Mouse (Mus musculus) thymus, postnatal 4 days (tissue): ENCODE results near the gene Gm10570.

Experiments used
- DNase-seq: peaks from one replicate; pipeline ENCODE4 v3.0.0; 2021

Gm10570 gene

DNA sequence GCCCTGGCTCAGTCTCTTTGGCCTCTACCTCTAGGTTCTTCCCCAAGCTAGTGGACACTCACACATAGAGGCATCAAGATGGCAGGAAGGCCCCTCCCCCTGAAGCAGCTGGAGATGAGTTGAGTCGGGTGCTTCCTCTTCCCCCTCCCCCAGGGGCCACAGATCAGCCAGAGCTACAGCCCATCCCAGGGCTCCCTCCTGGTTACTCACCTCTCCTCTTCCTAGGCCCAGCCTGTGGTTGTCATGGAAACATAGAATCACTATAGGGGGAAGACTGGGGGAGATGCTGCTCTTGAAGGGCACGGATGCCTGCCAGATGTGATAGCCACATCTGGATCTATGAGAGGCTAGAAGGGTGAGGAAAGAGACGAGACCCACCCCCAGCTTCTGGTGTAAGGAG, 3.7 kb downstream of the Gm10570 start:
- no peak for DNase-seq

- DNase-seq = no peak
Measured at GRCm38 (mm10) chr4:130302285-130302870, 6.1 kb downstream of the Gm10570 start.

DNA sequence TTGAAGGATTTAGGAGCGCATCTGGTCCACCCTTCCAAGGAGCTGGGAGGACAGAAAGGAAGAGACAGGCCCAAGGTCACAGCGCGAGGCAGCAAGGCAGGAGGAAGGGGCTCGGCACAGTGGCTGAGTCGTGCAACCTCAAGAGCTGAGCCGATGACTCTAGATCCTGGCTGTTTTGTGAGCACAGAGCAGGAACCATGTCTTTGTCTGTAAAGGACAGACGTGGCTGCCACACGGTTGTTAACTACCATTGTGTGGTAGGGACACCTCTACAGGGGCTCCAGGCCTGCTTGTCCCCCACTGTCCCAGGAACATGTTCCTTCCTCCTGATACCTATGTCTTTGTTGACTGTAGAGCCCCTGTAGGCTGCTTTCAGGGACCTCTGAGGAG, 8.8 kb downstream of the Gm10570 start:
- no peak for DNase-seq

GRCm38 (mm10) chr4:130298877-130299628, 9.4 kb downstream of the Gm10570 start:
- no peak for DNase-seq

- DNase-seq = no peak
Measured at GRCm38 (mm10) chr4:130297123-130297529, 11.3 kb downstream of the Gm10570 start.

DNA sequence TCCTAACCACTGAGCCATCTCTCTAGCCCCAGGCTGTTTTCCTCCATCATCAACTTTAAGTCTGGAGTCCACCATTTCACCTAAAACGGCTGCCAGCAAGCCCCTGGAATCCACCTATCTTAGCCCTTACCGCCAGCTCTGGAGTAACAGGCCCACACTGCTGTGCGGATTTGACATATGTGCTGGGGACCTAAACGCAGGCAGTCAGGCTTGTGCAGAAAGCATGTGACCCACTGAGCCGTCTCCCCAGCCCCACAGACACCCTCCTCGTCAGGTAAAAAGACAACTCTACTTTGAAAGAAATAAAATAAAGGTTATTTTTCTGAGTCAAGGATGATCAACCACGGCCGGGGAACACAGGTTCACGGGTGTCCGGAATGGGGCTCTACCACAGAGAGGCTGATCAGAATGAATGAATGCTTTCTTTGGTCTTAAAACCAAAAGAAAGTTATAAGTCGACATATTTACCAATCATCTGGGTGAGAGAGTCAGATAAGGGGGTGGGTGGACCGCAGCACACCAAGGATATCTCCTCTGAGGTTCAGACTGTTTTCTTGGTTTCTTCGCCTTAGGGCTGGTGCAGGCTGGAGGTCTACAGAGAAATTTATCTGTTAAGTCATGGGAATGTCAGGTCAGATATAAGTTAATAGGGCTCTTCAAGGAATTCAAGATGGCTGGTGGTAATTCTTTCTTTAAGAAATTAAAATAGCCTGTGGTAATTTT, 12.1 kb downstream of the Gm10570 start:
- DNase-seq = no peak

- no peak for DNase-seq
Measured at GRCm38 (mm10) chr4:130295047-130295745, 13.3 kb downstream of the Gm10570 start.

DNA sequence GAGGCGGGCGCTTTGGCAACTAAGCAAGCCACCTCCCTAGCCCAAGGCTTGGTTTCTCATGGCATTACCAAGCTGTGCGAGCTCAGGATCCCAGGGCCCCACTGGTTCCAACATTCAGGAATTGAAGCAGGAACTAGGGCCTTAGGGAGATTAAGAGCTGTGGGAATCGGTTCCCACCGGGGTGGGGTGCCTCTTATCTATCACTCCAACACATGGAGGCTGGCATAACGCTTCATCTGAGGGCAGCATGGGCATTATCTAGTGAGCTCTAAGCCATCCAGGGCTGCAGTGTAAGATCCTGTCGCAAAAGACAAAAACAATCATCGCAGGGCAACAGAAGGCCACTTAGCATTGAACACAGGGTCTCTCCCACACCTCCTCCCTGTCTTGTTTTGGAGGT, 14.0 kb downstream of the Gm10570 start:
- DNase-seq = no peak

DNA sequence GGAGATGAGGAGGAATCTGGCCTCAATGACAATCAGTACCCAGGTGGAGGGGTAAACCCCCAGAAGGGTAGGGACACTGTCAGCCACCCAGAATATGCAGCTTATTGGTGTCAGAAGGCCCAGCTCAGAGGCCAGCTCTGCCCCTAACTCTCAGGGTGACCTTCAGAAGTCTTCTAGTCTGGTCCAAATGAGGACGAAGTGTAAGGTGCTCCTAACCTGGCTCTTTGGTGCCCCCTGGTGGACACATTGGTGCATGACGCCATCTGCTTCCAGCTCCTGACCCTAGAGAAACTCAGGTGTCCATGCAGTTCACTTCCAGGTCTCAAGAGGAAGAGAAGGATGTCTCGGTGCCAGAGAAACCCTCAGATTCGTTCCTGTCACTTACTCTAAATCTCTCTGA, 16.2 kb downstream of the Gm10570 start:
- DNase-seq = peak; percentile 83

- DNase-seq = no peak
Measured at GRCm38 (mm10) chr4:130289824-130290223, 18.6 kb downstream of the Gm10570 start.

DNA sequence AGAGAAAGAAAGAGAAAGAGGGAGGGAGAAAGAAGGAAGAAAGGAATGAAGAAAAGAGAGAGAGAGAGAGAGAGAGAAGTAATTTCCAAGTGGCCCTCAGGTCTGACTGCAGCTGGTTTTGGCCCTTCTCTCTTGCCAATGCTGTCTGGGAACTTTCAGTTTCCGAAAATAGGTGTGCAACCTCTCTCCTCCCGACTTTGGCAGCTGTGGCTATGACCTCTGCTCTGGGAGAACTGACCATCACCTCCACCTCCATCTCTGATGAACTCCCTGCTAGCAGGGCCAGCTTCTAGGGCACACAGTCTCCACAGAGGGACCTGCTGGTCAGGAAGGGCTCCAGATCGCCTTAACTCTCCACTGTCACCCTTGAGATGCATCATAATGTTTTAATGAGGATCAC, 21.9 kb downstream of the Gm10570 start:
- no peak for DNase-seq

GRCm38 (mm10) chr4:130283826-130284225, 24.6 kb downstream of the Gm10570 start:
- DNase-seq = no peak

- no peak for DNase-seq
Measured at GRCm38 (mm10) chr4:130282856-130283255, 25.6 kb downstream of the Gm10570 start.

DNA sequence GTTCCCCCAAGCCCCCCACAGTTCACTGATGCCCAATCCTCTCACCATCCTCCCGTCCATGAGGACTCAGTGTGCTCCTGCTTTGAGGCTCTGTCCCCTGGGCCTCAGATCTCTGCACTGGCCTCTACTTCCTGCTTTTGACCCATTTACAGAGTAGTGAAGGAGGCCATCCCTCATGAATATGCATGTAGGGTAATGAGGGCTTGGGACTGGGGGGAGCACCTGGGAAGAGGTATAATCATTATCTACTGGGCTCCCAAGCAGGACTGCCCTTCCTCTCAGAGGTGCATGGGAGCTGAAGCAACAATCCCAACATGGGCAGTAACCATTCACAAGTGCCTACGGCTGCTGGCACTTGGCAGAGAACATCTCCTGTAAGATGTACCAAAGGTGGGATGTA, 29.4 kb downstream of the Gm10570 start, which contains the start of gene Serinc2:
TSS of gene Serinc2 (minus strand) at position 101 of the 400 bp plus-strand sequence.
- DNase-seq = no peak

- no peak for DNase-seq
Measured at GRCm38 (mm10) chr4:130276573-130277176, 31.8 kb downstream of the Gm10570 start.

GRCm38 (mm10) chr4:130275823-130276105, 32.7 kb downstream of the Gm10570 start:
- no peak for DNase-seq

- DNase-seq = peak; percentile 16
Measured at GRCm38 (mm10) chr4:130275016-130275822, 33.3 kb downstream of the Gm10570 start.

DNA sequence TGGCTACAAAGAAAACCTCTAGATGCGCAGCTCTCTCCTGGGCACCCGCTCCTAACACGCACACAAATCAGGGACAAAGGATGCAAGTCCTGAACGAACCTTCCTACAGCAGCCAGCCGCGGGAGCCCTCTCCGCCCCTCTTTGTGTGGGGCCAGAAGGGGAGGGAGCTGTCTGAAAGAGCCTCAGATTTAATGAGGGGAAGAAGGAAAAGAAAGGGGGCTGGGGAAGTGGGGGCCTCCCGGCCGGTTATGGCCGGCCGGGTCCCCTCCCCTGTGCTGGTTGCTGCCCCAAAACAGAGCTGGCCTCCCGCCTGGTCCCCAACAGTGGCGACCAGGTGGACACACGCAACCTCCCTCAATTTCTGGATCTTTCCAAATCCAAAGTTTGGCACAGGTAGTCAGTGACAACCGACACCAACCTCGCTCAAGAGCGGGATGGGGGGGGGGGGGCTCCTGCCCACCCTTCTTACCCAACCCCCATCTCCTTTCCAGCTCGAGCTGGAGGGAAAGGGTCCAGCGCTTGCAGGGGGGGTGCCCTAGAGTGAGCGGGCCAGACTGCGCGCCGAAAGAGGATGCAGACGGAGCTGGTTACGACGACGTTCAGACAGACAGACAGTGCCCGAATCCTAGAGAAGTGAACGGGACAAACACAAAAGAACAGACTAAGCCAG, 34.0 kb downstream of the Gm10570 start:
- DNase-seq = no peak

DNA sequence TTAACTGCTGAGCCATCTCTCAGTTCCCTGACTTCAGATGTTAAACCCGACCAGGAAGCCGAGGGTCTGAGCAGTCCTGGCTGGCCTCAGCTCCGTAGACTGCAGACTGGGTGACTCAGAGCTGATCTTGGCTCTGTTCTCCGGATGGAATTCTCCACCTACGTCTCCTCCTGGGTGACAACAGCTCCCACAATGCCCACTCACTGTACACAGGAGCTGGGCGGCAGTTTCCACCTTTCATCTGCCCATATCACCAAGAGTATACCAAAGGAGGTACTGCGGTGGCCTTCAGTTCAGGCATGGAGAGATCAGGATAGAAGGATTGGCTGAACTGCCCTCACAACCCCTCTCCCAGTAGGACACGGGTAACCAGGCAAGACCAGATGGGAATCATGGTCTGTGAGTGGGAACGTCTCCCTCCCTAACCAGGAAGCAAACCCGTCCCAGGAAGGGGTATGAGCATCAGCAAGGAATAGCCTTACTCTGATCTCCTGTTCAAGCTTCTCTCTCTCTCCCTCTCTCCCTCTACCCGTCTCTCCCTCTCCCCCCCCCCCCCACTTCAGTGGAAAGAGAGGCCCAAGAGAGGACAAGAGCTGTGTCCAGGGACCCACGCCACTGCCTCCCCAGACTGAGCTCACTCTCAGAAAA, 34.7 kb downstream of the Gm10570 start:
- DNase-seq = no peak

GRCm38 (mm10) chr4:130270611-130271347, 37.7 kb downstream of the Gm10570 start:
- no peak for DNase-seq
